Mouse (Mus musculus): Measurements from ENCODE around the gene Lrrc4c. TPM values are rescaled to one million over a fixed set of nuclear protein-coding genes. Genes with fewer than 3 reads are reported as not detected.

Gene Lrrc4c
- polyA plus RNA-seq, 1 experiment = 0.06 TPM

GRCm38 (mm10) chr2:97318008-97318407 lies 1000.0 kb downstream of the Lrrc4c start:
- TF ChIP-seq CTCF (IDR thresholded peaks at IDR 0.05; ENCODE audit: control insufficient read depth, insufficient read depth, insufficient replicate concordance, low read depth, low read length) (no peak), POLR2A (IDR thresholded peaks at IDR 0.05; ENCODE audit: control insufficient read depth, low read depth, low read length) (no peak)
- H3K27me3 ChIP-seq (ENCODE audit: control insufficient read depth, insufficient read depth, low read length) = no peaks in the 10 kb centered on the region
- H3K4me1 ChIP-seq (ENCODE audit: control insufficient read depth, insufficient read depth, low read length) = no peaks in the 10 kb centered on the region
- H3K36me3 ChIP-seq (ENCODE audit: control insufficient read depth, insufficient read depth, low read length) = no peaks in the 10 kb centered on the region
- H3K4me3 ChIP-seq (ENCODE audit: control insufficient read depth, low read depth, low read length) = no peak overlapping the region
- no peak overlapping the region for H3K27ac ChIP-seq (ENCODE audit: control insufficient read depth, insufficient read depth, low read depth, low read length)

DNA sequence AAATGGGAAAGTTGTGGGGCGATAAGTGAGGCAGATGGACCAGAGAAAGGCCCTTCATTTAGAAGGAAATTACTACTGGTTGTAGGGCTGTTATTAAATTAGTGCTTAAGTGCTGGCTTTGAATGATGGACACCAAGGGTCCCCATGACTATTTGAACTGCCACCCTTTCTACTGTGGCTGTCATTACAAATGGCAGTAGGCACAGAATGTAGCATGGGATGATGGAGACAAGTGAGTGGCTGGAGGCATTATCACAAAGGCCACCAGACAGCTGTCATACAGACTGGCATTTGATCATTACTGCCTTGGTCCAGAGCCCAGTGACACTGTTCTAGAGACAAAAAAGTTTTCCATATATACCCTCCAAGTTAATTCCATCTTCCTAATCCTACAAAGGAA lies 1000.6 kb downstream of the Lrrc4c start:
- Histone ChIP-seq H3K27ac (ENCODE audit: control insufficient read depth, insufficient read depth, low read depth, low read length) (no peak overlapping the region), H3K4me1 (ENCODE audit: control insufficient read depth, insufficient read depth, low read length) (no peaks in the 10 kb centered on the region), H3K36me3 (ENCODE audit: control insufficient read depth, insufficient read depth, low read length) (no peaks in the 10 kb centered on the region), H3K27me3 (ENCODE audit: control insufficient read depth, insufficient read depth, low read length) (no peaks in the 10 kb centered on the region), H3K4me3 (ENCODE audit: control insufficient read depth, low read depth, low read length) (no peak overlapping the region)
- no peak for TF ChIP-seq POLR2A (IDR thresholded peaks at IDR 0.05; ENCODE audit: control insufficient read depth, low read depth, low read length)
- no peak for TF ChIP-seq CTCF (IDR thresholded peaks at IDR 0.05; ENCODE audit: control insufficient read depth, insufficient read depth, insufficient replicate concordance, low read depth, low read length)

DNA sequence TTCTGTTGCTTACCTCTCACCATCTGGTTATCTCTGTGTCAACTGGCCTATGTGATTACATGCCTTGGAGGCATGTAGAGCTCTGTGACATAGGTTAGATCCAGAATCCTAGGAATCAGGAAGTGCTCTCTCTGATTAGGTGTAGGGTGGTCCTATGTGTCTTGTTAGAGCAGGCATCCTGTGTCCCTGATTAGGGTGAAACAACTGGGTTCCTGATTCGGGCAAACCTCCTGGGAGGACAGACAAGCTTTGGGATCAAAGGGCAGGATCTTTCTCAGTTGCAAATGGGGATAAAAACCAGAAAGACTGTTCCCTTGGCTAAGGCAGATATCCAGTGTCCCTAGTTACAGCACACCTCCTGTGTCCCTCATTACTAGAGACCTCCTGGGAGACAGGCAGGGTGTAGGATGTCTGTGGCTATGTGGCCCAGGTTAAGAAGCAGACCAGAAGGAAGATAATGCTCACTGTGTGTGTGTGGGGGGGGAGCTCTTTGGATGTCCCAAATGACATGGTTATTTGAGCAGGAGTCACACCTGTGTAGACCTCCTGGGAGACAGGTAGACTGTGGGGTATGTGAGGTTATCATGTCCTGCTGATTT lies 1014.2 kb downstream of the Lrrc4c start:
- Histone ChIP-seq H3K27ac (ENCODE audit: control insufficient read depth, insufficient read depth, low read depth, low read length) (no peak overlapping the region), H3K36me3 (ENCODE audit: control insufficient read depth, insufficient read depth, low read length) (no peaks in the 10 kb centered on the region), H3K27me3 (ENCODE audit: control insufficient read depth, insufficient read depth, low read length) (no peaks in the 10 kb centered on the region), H3K4me3 (ENCODE audit: control insufficient read depth, low read depth, low read length) (no peak overlapping the region), H3K4me1 (ENCODE audit: control insufficient read depth, insufficient read depth, low read length) (no peaks in the 10 kb centered on the region)
- no peak for TF ChIP-seq POLR2A (IDR thresholded peaks at IDR 0.05; ENCODE audit: control insufficient read depth, low read depth, low read length)
- no peak for TF ChIP-seq CTCF (IDR thresholded peaks at IDR 0.05; ENCODE audit: control insufficient read depth, insufficient read depth, insufficient replicate concordance, low read depth, low read length)

DNA sequence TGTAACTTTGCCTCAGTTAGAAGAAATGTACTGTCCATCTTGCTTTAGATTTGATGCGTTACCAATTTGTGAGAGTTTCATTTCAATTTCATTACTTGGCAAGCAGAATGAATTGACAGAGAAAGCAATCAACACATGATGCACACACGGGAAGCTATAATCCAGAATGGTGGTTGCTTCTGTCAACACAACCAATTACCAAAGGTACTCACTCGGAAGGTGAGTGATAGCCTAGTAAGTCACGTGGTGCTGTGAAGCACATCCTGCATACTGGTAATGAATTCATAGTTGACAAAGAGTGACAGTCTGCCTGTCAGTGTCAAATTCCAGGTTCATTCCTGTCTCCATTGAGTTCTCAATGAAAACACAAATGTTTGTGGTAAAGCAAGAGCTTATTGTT lies 1021.7 kb downstream of the Lrrc4c start:
- H3K4me3 ChIP-seq (ENCODE audit: control insufficient read depth, low read depth, low read length) = no peak overlapping the region
- no peaks in the 10 kb centered on the region for H3K36me3 ChIP-seq (ENCODE audit: control insufficient read depth, insufficient read depth, low read length)
- H3K27ac ChIP-seq (ENCODE audit: control insufficient read depth, insufficient read depth, low read depth, low read length) = no peak overlapping the region
- H3K4me1 ChIP-seq (ENCODE audit: control insufficient read depth, insufficient read depth, low read length) = no peaks in the 10 kb centered on the region
- no peak for TF ChIP-seq CTCF (IDR thresholded peaks at IDR 0.05; ENCODE audit: control insufficient read depth, insufficient read depth, insufficient replicate concordance, low read depth, low read length)
- no peak for TF ChIP-seq POLR2A (IDR thresholded peaks at IDR 0.05; ENCODE audit: control insufficient read depth, low read depth, low read length)
- no peaks in the 10 kb centered on the region for H3K27me3 ChIP-seq (ENCODE audit: control insufficient read depth, insufficient read depth, low read length)

- H3K4me1 ChIP-seq (ENCODE audit: control insufficient read depth, insufficient read depth, low read length) = no peaks in the 10 kb centered on the region
- TF ChIP-seq POLR2A (IDR thresholded peaks at IDR 0.05; ENCODE audit: control insufficient read depth, low read depth, low read length) (no peak), CTCF (IDR thresholded peaks at IDR 0.05; ENCODE audit: control insufficient read depth, insufficient read depth, insufficient replicate concordance, low read depth, low read length) (no peak)
- H3K36me3 ChIP-seq (ENCODE audit: control insufficient read depth, insufficient read depth, low read length) = no peaks in the 10 kb centered on the region
- no peak overlapping the region for H3K27ac ChIP-seq (ENCODE audit: control insufficient read depth, insufficient read depth, low read depth, low read length)
- H3K4me3 ChIP-seq (ENCODE audit: control insufficient read depth, low read depth, low read length) = no peak overlapping the region
- no peaks in the 10 kb centered on the region for H3K27me3 ChIP-seq (ENCODE audit: control insufficient read depth, insufficient read depth, low read length)
Observed at GRCm38 (mm10) chr2:97361235-97361634, 1043.3 kb downstream of the Lrrc4c start.

DNA sequence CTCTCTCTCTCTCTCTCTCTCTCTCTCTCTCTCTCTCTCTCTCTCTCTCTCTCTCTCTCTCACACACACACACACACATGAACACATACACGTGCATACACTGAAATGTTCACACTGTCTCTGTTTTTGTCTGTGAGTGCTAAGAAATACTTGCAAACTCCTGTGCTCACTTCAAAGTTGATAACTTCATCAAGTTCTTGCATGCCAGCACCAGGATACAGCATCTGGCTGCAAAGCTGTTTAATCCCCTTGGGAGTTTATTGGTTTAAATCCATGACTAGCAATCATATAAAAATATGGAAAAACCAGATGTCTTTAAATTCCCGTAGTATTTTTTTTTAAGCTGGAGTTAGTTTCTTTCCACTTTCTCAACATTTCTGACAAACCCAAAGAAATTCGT lies 1052.0 kb downstream of the Lrrc4c start:
- TF ChIP-seq POLR2A (IDR thresholded peaks at IDR 0.05; ENCODE audit: control insufficient read depth, low read depth, low read length) (no peak), CTCF (IDR thresholded peaks at IDR 0.05; ENCODE audit: control insufficient read depth, insufficient read depth, insufficient replicate concordance, low read depth, low read length) (no peak)
- H3K27ac ChIP-seq (ENCODE audit: control insufficient read depth, insufficient read depth, low read depth, low read length) = no peak overlapping the region
- H3K4me3 ChIP-seq (ENCODE audit: control insufficient read depth, low read depth, low read length) = no peak overlapping the region
- no peaks in the 10 kb centered on the region for H3K36me3 ChIP-seq (ENCODE audit: control insufficient read depth, insufficient read depth, low read length)
- no peaks in the 10 kb centered on the region for H3K27me3 ChIP-seq (ENCODE audit: control insufficient read depth, insufficient read depth, low read length)
- no peaks in the 10 kb centered on the region for H3K4me1 ChIP-seq (ENCODE audit: control insufficient read depth, insufficient read depth, low read length)

DNA sequence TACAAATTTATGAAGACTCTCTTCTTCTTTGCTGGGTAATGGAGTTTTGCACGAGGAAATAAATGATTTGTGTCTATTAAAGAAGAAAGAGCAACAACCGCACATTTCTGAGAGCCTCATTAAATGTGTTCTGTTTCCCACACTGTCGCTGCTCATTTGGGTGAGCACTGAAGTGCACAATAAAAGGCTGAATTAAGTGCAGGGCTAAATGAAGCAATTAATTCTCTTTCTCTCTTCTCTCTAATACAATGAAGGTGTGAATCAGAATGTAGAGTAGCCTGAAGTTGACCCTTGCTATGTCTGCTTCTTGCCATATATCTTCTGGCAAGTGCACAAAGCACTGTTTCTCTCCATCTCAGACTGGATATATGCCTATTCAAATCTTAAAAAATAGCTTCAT lies 1073.5 kb downstream of the Lrrc4c start:
- Histone ChIP-seq H3K27ac (ENCODE audit: control insufficient read depth, insufficient read depth, low read depth, low read length) (no peak overlapping the region), H3K36me3 (ENCODE audit: control insufficient read depth, insufficient read depth, low read length) (no peaks in the 10 kb centered on the region), H3K4me1 (ENCODE audit: control insufficient read depth, insufficient read depth, low read length) (no peaks in the 10 kb centered on the region), H3K4me3 (ENCODE audit: control insufficient read depth, low read depth, low read length) (no peak overlapping the region), H3K27me3 (ENCODE audit: control insufficient read depth, insufficient read depth, low read length) (no peaks in the 10 kb centered on the region)
- TF ChIP-seq CTCF (IDR thresholded peaks at IDR 0.05; ENCODE audit: control insufficient read depth, insufficient read depth, insufficient replicate concordance, low read depth, low read length) (no peak), POLR2A (IDR thresholded peaks at IDR 0.05; ENCODE audit: control insufficient read depth, low read depth, low read length) (no peak)

DNA sequence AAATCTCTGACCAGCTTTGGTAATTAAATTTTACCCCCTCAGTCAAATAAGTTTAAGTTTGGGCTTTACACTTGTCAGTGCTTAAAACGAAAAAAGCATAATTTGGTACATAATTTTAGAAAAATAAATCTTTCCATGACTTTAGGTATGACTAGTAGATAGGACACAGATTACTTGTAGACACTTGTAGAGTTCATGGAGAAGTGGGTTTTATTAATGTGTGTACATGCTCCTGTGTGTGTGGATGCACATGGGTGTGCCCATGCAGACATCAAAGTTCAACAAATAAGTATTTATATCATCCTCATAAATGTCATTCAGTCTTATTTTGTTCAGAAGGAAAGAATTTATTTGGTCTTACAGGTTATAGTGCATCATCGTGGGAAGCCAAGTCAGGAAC lies 1073.9 kb downstream of the Lrrc4c start:
- Histone ChIP-seq H3K4me3 (ENCODE audit: control insufficient read depth, low read depth, low read length) (no peak overlapping the region), H3K27ac (ENCODE audit: control insufficient read depth, insufficient read depth, low read depth, low read length) (no peak overlapping the region), H3K4me1 (ENCODE audit: control insufficient read depth, insufficient read depth, low read length) (no peaks in the 10 kb centered on the region), H3K36me3 (ENCODE audit: control insufficient read depth, insufficient read depth, low read length) (no peaks in the 10 kb centered on the region), H3K27me3 (ENCODE audit: control insufficient read depth, insufficient read depth, low read length) (no peaks in the 10 kb centered on the region)
- TF ChIP-seq CTCF (IDR thresholded peaks at IDR 0.05; ENCODE audit: control insufficient read depth, insufficient read depth, insufficient replicate concordance, low read depth, low read length) = no peak
- TF ChIP-seq POLR2A (IDR thresholded peaks at IDR 0.05; ENCODE audit: control insufficient read depth, low read depth, low read length) = no peak
